Mouse (Mus musculus): ENCODE results near the gene Ehd2.
A peak's percentile ranks its signal among the peaks of the same experiment; 100 is the strongest.

- peak; percentile 81 for TF ChIP-seq CTCF (IDR thresholded peaks at IDR 0.05; ENCODE audit: low read depth, low read length)
- no peak for TF ChIP-seq POLR2A (IDR thresholded peaks at IDR 0.05; ENCODE audit: borderline replicate concordance, low read depth, low read length)
Measured at GRCm38 (mm10) chr7:15912183-15912582, 55.2 kb downstream of the Ehd2 start.

Measured in bone marrow macrophage, adult 2 months (primary cell).